Mouse (Mus musculus) gastrocnemius, postnatal 10 days (tissue): ENCODE measurements around the gene Mrvi1. TPM values are rescaled to one million over a fixed set of nuclear protein-coding genes. Genes with fewer than 3 reads are reported as not detected.

Experiments
- DNase-seq: peaks from one replicate; pipeline ENCODE4 v3.0.0; 2021; ENCODE audit warnings: mixed read lengths
- long read RNA-seq, 2 experiments: library from polyadenylated mRNA; stranded (forward); transcript quantifications; one replicate each; pipeline ENCODE4 v2.0.0; 2021
- total RNA-seq, 2 experiments: library from RNA; stranded (reverse); gene quantifications; 2 replicates each; pipeline ENCODE4 v1.2.3; 2021

The Mrvi1 gene
- total RNA-seq, result 1 to 10 TPM; 4.7 to 7.0 TPM
- long read RNA-seq, experiment 1, full-length matches to known transcripts, result 1 of 9 reads
- long read RNA-seq, experiment 1, partial matches to known transcripts, result 4 of 9 reads
- long read RNA-seq, experiment 1, other reads (novel, unspliced or antisense), result 4 of 9 reads
- long read RNA-seq, experiment 2, partial matches to known transcripts, result 0 of 1 reads
- long read RNA-seq, experiment 2, other reads (novel, unspliced or antisense), result 1 of 1 reads

- peak; percentile 68 for DNase-seq
Measured at GRCm38 (mm10) chr7:110982053-110982705, at the start of gene Mrvi1. Mrvi1 (minus strand) TSS chr7:110982461.

GRCm38 (mm10) chr7:111029046-111029553 is 46.8 kb upstream of the Mrvi1 start:
- DNase-seq, result no peak

GRCm38 (mm10) chr7:111028281-111029045 is 46.2 kb upstream of the Mrvi1 start, which contains the start of gene Ctr9:
Ctr9 (plus strand) TSS chr7:111028951.
- peak; percentile 95 for DNase-seq

GRCm38 (mm10) chr7:111024912-111025311 is 42.7 kb upstream of the Mrvi1 start:
- DNase-seq, result no peak

- no peak for DNase-seq
Measured at GRCm38 (mm10) chr7:111024068-111024594, 41.9 kb upstream of the Mrvi1 start.

- DNase-seq, result no peak
Measured at GRCm38 (mm10) chr7:111020814-111021213, 38.6 kb upstream of the Mrvi1 start.

GRCm38 (mm10) chr7:111016921-111017320 is 34.7 kb upstream of the Mrvi1 start:
- no peak for DNase-seq

GRCm38 (mm10) chr7:111015731-111016130 is 33.5 kb upstream of the Mrvi1 start:
- DNase-seq, result no peak

- DNase-seq, result peak; percentile 96
Measured at GRCm38 (mm10) chr7:111014893-111015292, 32.6 kb upstream of the Mrvi1 start.

- no peak for DNase-seq
Measured at GRCm38 (mm10) chr7:111014039-111014605, 31.9 kb upstream of the Mrvi1 start.

- no peak for DNase-seq
Measured at GRCm38 (mm10) chr7:111004136-111004840, 22.0 kb upstream of the Mrvi1 start.

GRCm38 (mm10) chr7:110998887-110999827 is 16.9 kb upstream of the Mrvi1 start:
- DNase-seq, result no peak

GRCm38 (mm10) chr7:110991221-110991494 is 8.9 kb upstream of the Mrvi1 start:
- no peak for DNase-seq

- no peak for DNase-seq
Measured at GRCm38 (mm10) chr7:110990356-110991220, 8.3 kb upstream of the Mrvi1 start.

- DNase-seq, result no peak
Measured at GRCm38 (mm10) chr7:110989286-110989879, 7.1 kb upstream of the Mrvi1 start.

- DNase-seq, result no peak
Measured at GRCm38 (mm10) chr7:110988081-110988480, 5.8 kb upstream of the Mrvi1 start.

- no peak for DNase-seq
Measured at GRCm38 (mm10) chr7:110985581-110986265, 3.5 kb upstream of the Mrvi1 start.

- no peak for DNase-seq
Measured at GRCm38 (mm10) chr7:110983621-110984020, 1.4 kb upstream of the Mrvi1 start.

GRCm38 (mm10) chr7:110982764-110983163 is 503 bp upstream of the Mrvi1 start:
- DNase-seq, result peak; percentile 54
